Mouse (Mus musculus) CH12.LX (cell line): Measurements from ENCODE around the gene Tinagl1. TPM values are rescaled to one million over a fixed set of nuclear protein-coding genes. Genes with fewer than 3 reads are reported as not detected.

Experiments
- DNase-seq: peaks from one replicate; pipeline ENCODE4 v3.0.0-alpha.2; 2013; ENCODE audit errors: extremely low read depth
- H3K27ac ChIP-seq: 2 replicates; pipeline ENCODE4 v1.5.1; 2012; ENCODE audit warnings: low read depth, mild to moderate bottlenecking, control low read depth, moderate library complexity; ENCODE audit not compliant: insufficient read depth
- H3K27me3 ChIP-seq: replicated peaks from 2 replicates; pipeline ENCODE3; 2012; ENCODE audit warnings: inconsistent platforms
- H3K36me3 ChIP-seq, 2 experiments: replicated peaks in 1 of 2; 2 replicates each; pipeline versions ENCODE3 to v1.6.1; 2012; ENCODE audit warnings: inconsistent platforms in 1 of 2, low read length in 1 of 2, mild to moderate bottlenecking in 1 of 2, mixed read lengths in 1 of 2, moderate library complexity in 1 of 2; ENCODE audit not compliant: control insufficient read depth in 1 of 2, insufficient read depth in 1 of 2
- H3K4me1 ChIP-seq, 2 experiments: 2 replicates each; pipeline ENCODE4 v1.6.1; 2012; ENCODE audit warnings: inconsistent platforms in 1 of 2, moderate library complexity in 1 of 2; ENCODE audit not compliant: insufficient read depth in 2 of 2, control insufficient read depth in 1 of 2
- H3K4me2 ChIP-seq: 2 replicates; pipeline ENCODE4 v1.6.1; 2012; ENCODE audit warnings: low read depth, mild to moderate bottlenecking, control low read depth; ENCODE audit not compliant: poor library complexity, insufficient read depth, severe bottlenecking
- H3K4me3 ChIP-seq, 3 experiments: fragments of 150-350 bp in 1 of 3; sonication (generic) in 1 of 3; replicated peaks in 1 of 3; 2 replicates each; pipeline versions ENCODE3 to v1.5.1; 2011 to 2012; ENCODE audit warnings: low read depth in 2 of 3, low read length in 2 of 3, mild to moderate bottlenecking in 2 of 3, moderate library complexity in 2 of 3, control low read depth in 1 of 3, improper control_type of control experiment in 1 of 3, inconsistent platforms in 1 of 3, mixed read lengths in 1 of 3; ENCODE audit not compliant: poor library complexity in 1 of 3
- H3K79me2 ChIP-seq: replicated peaks from 2 replicates; pipeline ENCODE4 v1.6.1; 2012; ENCODE audit warnings: mild to moderate bottlenecking, moderate library complexity; ENCODE audit not compliant: control insufficient read depth, poor library complexity, insufficient read depth, severe bottlenecking; ENCODE audit errors: extremely low read depth
- H3K9ac ChIP-seq: 2 replicates; pipeline ENCODE4 v1.6.1; 2012; ENCODE audit warnings: low read depth, mild to moderate bottlenecking, control low read depth, moderate library complexity; ENCODE audit not compliant: insufficient read depth
- H3K9me3 ChIP-seq: replicated peaks from 2 replicates; pipeline ENCODE3; 2012; ENCODE audit warnings: low read length, inconsistent platforms, mixed read lengths
- BHLHE40 ChIP-seq: IDR thresholded peaks from 2 replicates; pipeline ENCODE4 v1.6.1; 2011; ENCODE audit warnings: mild to moderate bottlenecking, low read depth, low read length, improper control_type of control experiment
- CHD1 ChIP-seq: IDR thresholded peaks from 2 replicates; pipeline ENCODE4 v1.6.1; 2012; ENCODE audit warnings: low read depth, low read length, improper control_type of control experiment, inconsistent platforms
- CHD2 ChIP-seq: IDR thresholded peaks from 2 replicates; pipeline ENCODE4 v1.6.1; 2011; ENCODE audit warnings: low read length, improper control_type of control experiment
- ELF1 ChIP-seq: IDR thresholded peaks from 2 replicates; pipeline ENCODE4 v1.6.1; 2014; ENCODE audit warnings: low read depth, mild to moderate bottlenecking, inconsistent platforms, low read length, improper control_type of control experiment
- EP300 ChIP-seq: IDR thresholded peaks from 2 replicates; pipeline ENCODE4 v1.6.1; 2011; ENCODE audit warnings: low read length, improper control_type of control experiment
- ETS1 ChIP-seq: conservative IDR thresholded peaks from 2 replicates; pipeline ENCODE4 v1.6.1; 2012; ENCODE audit warnings: low read depth, mild to moderate bottlenecking, inconsistent platforms, low read length, improper control_type of control experiment, moderate library complexity
- GABPA ChIP-seq: IDR thresholded peaks from 2 replicates; pipeline ENCODE4 v1.6.1; 2012; ENCODE audit warnings: low read depth, low read length, improper control_type of control experiment, inconsistent platforms; ENCODE audit not compliant: insufficient replicate concordance
- HCFC1 ChIP-seq: IDR thresholded peaks from 2 replicates; pipeline ENCODE4 v1.6.1; 2012; ENCODE audit warnings: low read depth, mild to moderate bottlenecking, inconsistent platforms, low read length, improper control_type of control experiment
- IRF4 ChIP-seq: IDR thresholded peaks from 2 replicates; pipeline ENCODE4 v1.6.1; 2014; ENCODE audit warnings: low read depth, mild to moderate bottlenecking, inconsistent platforms, low read length, improper control_type of control experiment
- KAT2A ChIP-seq: IDR thresholded peaks from 2 replicates; pipeline ENCODE4 v1.6.1; 2012; ENCODE audit warnings: low read length, improper control_type of control experiment, inconsistent platforms; ENCODE audit not compliant: insufficient replicate concordance
- MAZ ChIP-seq: IDR thresholded peaks from 2 replicates; pipeline ENCODE4 v1.6.1; 2012; ENCODE audit warnings: low read depth, mild to moderate bottlenecking, inconsistent platforms, low read length, improper control_type of control experiment, moderate library complexity
- MEF2A ChIP-seq: IDR thresholded peaks from 2 replicates; pipeline ENCODE4 v1.6.1; 2014; ENCODE audit warnings: low read depth, mild to moderate bottlenecking, inconsistent platforms, low read length, improper control_type of control experiment, borderline replicate concordance
- MYC ChIP-seq: IDR thresholded peaks from 2 replicates; pipeline ENCODE4 v1.6.1; 2011; ENCODE audit warnings: low read depth, mild to moderate bottlenecking, improper control_type of control experiment, low read length
- POLR2A ChIP-seq: IDR thresholded peaks from 2 replicates; pipeline ENCODE4 v1.6.1; 2011; ENCODE audit warnings: low read depth, mild to moderate bottlenecking, improper control_type of control experiment, low read length
- POLR2AphosphoS2 ChIP-seq: IDR thresholded peaks from 2 replicates; pipeline ENCODE4 v1.6.1; 2011; ENCODE audit warnings: low read depth, low read length, improper control_type of control experiment
- RAD21 ChIP-seq: IDR thresholded peaks from 2 replicates; pipeline ENCODE4 v1.6.1; 2011; ENCODE audit warnings: low read depth, mild to moderate bottlenecking, low read length, improper control_type of control experiment, moderate library complexity
- RCOR1 ChIP-seq: conservative IDR thresholded peaks from 2 replicates; pipeline ENCODE4 v1.6.1; 2012; ENCODE audit warnings: low read depth, mild to moderate bottlenecking, inconsistent platforms, low read length, improper control_type of control experiment
- SIN3A ChIP-seq: IDR thresholded peaks from 2 replicates; pipeline ENCODE4 v1.6.1; 2012; ENCODE audit warnings: low read length, improper control_type of control experiment, inconsistent platforms
- TCF12 ChIP-seq: IDR thresholded peaks from 2 replicates; pipeline ENCODE4 v1.6.1; 2014; ENCODE audit warnings: low read depth, mild to moderate bottlenecking, inconsistent platforms, low read length, improper control_type of control experiment
- UBTF ChIP-seq: IDR thresholded peaks from 2 replicates; pipeline ENCODE4 v1.6.1; 2012; ENCODE audit warnings: low read depth, mild to moderate bottlenecking, inconsistent platforms, low read length, improper control_type of control experiment, moderate library complexity
- USF1 ChIP-seq: IDR thresholded peaks from 2 replicates; pipeline ENCODE4 v1.6.1; 2014; ENCODE audit warnings: low read depth, mild to moderate bottlenecking, inconsistent platforms, low read length, improper control_type of control experiment
- USF2 ChIP-seq: conservative IDR thresholded peaks from 2 replicates; pipeline ENCODE4 v1.6.1; 2011; ENCODE audit warnings: low read depth, low read length, improper control_type of control experiment
- ZNF384 ChIP-seq: IDR thresholded peaks from 2 replicates; pipeline ENCODE4 v1.6.1; 2012; ENCODE audit warnings: low read depth, low read length, improper control_type of control experiment, inconsistent platforms
- dilution Hi-C: fragments of 300-500 bp; cut with MboI; formaldehyde crosslinking; loops from 2 replicates; pipeline ENCODE4 v1.14.3; 2020; ENCODE audit warnings: low sequenced_read_pairs; ENCODE audit not compliant: extremely low pct_unique_long_range_greater_than_20kb, extremely low pct_ligation_motif_present
- in situ Hi-C: fragments of 300-500 bp; cut with MboI; formaldehyde crosslinking; loops from 3 replicates; pipeline ENCODE4 v1.14.3; 2019; ENCODE audit warnings: low sequenced_read_pairs, low pct_ligation_motif_present, low pct_unique_long_range_greater_than_20kb, mixed read lengths
- polyA plus RNA-seq: library from polyadenylated mRNA; unstranded; fragments of >175 nt; gene quantifications from 2 replicates; pipeline ENCODE4 v1.2.1, GENCODE M21; 2012; ENCODE audit warnings: low read depth; ENCODE audit not compliant: insufficient read length
- total RNA-seq, 2 experiments: library from RNA; depleted of rRNA; stranded (reverse); fragments of 300-350 nt in 1 of 2; fragments of >200 nt in 1 of 2; gene quantifications; 2 replicates each; pipeline ENCODE4 v1.2.3; 2012 to 2014

Gene Tinagl1
- total and polyA plus RNA-seq, 3 experiments, result not detected

DNA sequence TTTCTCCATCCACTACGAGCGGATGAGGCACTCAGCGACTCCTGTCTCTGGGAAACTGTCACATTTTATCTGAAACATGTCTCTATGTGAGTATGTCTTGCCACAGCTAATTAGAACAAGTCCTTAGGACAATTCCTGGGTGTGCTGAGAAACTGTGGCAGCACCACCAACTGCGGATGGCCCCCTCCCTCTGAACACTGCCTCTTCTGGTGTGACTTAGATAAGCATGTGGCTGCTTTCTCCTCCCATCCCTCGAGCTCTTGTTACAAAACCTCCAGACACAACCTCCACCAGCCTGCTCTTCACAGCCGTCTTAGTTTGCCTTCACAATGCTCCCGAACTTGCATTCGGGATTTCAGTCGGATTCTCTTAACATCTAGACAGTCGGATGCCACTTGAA lies 38.9 kb upstream of the Tinagl1 start:
- Histone ChIP-seq H3K79me2 (no peaks in the 10 kb centered on the region), H3K4me2 (no peak overlapping the region), H3K27ac (no peak overlapping the region), H3K36me3 (no peaks in the 10 kb centered on the region), H3K9ac (no peak overlapping the region), H3K9me3 (no peaks in the 10 kb centered on the region), H3K27me3 (peaks cover 85% of the 10 kb centered on the region), H3K4me3 (no peak overlapping the region), H3K4me1 (no peaks in the 10 kb centered on the region)
- dilution Hi-C loops (no loop called here), in situ Hi-C loops (no loop called here)
- TF ChIP-seq HCFC1, result no peak
- TF ChIP-seq MYC, result no peak
- no peak for TF ChIP-seq EP300
- no peak for TF ChIP-seq UBTF
- TF ChIP-seq ETS1, result no peak
- no peak for TF ChIP-seq GABPA
- TF ChIP-seq USF2, result no peak
- no peak for TF ChIP-seq CHD1
- no peak for TF ChIP-seq USF1
- TF ChIP-seq RAD21, result no peak
- TF ChIP-seq BHLHE40, result no peak
- TF ChIP-seq KAT2A, result no peak
- TF ChIP-seq SIN3A, result no peak
- TF ChIP-seq TCF12, result no peak
- no peak for TF ChIP-seq POLR2AphosphoS2
- no peak for TF ChIP-seq CHD2
- no peak for TF ChIP-seq IRF4
- TF ChIP-seq MAZ, result no peak
- TF ChIP-seq RCOR1, result no peak
- TF ChIP-seq POLR2A, result no peak
- no peak for DNase-seq

DNA sequence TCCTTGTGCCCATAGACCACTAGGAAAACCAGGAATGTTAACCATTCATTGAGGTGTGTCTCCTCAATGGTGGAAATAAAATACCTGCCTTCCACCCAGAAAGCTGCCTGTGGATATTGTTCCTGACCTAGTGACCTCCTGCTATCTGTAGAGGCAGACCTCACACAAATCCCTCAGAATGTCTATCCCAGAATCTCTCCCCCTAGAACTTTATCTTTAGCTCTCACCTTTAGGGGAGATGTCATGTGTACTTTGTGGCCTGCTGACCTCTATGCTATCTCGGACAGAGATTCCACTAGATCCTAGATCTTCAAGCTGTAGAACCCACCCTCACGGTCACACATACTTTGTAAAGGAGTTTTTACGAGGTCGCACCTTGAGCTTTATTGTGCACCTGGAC lies 38.3 kb upstream of the Tinagl1 start:
- no peaks in the 10 kb centered on the region for H3K36me3 ChIP-seq
- H3K4me1 ChIP-seq, result no peaks in the 10 kb centered on the region
- DNase-seq, result no peak
- no peaks in the 10 kb centered on the region for H3K9me3 ChIP-seq
- no peak overlapping the region for H3K27ac ChIP-seq
- H3K79me2 ChIP-seq, result no peaks in the 10 kb centered on the region
- H3K4me3 ChIP-seq, result no peak overlapping the region
- H3K4me2 ChIP-seq, result no peak overlapping the region
- no peak for TF ChIP-seq MAZ
- no peak for TF ChIP-seq MEF2A
- no peak for TF ChIP-seq ELF1
- no peak for TF ChIP-seq ZNF384
- dilution Hi-C loops, result no loop called here
- peaks cover 79% of the 10 kb centered on the region for H3K27me3 ChIP-seq
- in situ Hi-C loops, result no loop called here
- no peak overlapping the region for H3K9ac ChIP-seq
